Mouse (Mus musculus): ENCODE results near the gene Mpig6b. TPM values are rescaled to one million over a fixed set of nuclear protein-coding genes. Genes with fewer than 3 reads are reported as not detected.

Gene Mpig6b
- polyA plus RNA-seq, 2 experiments = 0.45 to 1.3 TPM

DNA sequence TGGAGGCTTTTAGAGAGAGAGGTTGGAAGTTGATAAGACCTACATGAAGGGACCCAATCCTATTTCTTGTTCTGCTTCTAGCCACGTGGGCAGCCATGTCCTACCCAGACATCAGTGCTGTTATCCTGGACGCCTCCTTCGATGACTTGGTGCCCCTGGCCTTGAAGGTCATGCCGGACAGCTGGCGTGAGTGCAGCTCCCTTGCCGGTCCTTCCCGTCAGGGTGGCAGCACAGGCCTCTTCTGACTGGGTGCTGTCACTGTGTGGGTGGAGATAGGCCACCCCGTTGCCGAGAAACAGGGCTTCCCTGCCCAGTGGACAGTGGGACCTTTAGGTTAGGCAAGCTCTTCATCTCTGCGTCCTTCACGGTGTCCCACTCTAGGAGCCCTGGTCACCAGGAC, 35.2 kb upstream of the Mpig6b start:
- Histone ChIP-seq H3K4me2 (replicated peaks; ENCODE audit: low read depth, low read length, severe bottlenecking) (no peak overlapping the region), H3K36me3 (ENCODE audit: control insufficient read depth, insufficient read depth, low read length) (peaks cover 78% of the 10 kb centered on the region), H3K4me1 (ENCODE audit: control insufficient read depth, insufficient read depth, low read length) (0 out of 2 replicates have a peak, but pooled peaks cover 2% of the 10 kb centered on the region), H3K9me3 (ENCODE audit: control insufficient read depth, low read length) (no peaks in the 10 kb centered on the region), H3K4me3 (replicated peaks; ENCODE audit: low read length) (no peak overlapping the region), H3K27me3 (ENCODE audit: control insufficient read depth, insufficient read depth, low read length) (no peaks in the 10 kb centered on the region), H3K27ac (replicated peaks; ENCODE audit: low read depth, low read length) (no peak overlapping the region), H3K9ac (ENCODE audit: low read depth, low read length, severe bottlenecking) (no peak overlapping the region)
- DNase-seq (ENCODE audit: low spot score) (no peak), ATAC-seq (ENCODE audit: low FRiP score, low read depth) (no peak)
- WGBS = 88% methylated on average over 11 of the region's 11 CpGs
- no peak for TF ChIP-seq POLR2A (IDR thresholded peaks at IDR 0.05; ENCODE audit: borderline replicate concordance, extremely low read depth, insufficient read depth, insufficient read length)

DNA sequence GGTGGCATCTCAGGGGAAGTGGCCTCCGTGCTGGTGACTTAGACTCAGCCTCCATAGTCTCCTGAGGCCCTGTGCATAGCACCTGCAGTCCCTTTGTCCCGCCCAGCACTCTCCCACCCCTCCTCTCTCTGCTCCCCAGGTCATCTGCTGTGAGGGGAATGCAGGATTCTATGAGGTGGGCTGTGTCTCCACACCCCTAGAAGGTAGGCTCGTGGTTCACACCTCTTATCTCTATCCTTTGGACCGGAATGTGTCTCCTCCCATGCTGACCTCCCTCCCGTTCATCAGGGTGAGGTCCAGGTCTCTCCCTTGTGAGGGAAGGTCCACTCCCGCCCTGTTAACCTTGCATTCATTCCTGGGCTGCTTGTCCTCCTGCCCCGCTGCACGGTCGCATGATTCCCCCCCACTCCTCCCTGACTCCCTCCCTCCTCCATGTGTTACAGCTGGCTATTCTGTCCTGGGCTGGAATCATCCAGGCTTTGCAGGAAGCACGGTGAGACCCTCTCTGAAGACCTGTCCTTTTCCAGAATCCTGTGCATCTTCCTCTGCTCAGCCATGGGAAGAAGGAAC, 34.3 kb upstream of the Mpig6b start:
- DNase-seq (ENCODE audit: low spot score) (no peak), ATAC-seq (ENCODE audit: low FRiP score, low read depth) (no peak)
- Histone ChIP-seq H3K4me3 (replicated peaks; ENCODE audit: low read length) (no peak overlapping the region), H3K4me1 (ENCODE audit: control insufficient read depth, insufficient read depth, low read length) (no peaks in the 10 kb centered on the region), H3K9me3 (ENCODE audit: control insufficient read depth, low read length) (no peaks in the 10 kb centered on the region), H3K36me3 (ENCODE audit: control insufficient read depth, insufficient read depth, low read length) (peaks cover 84% of the 10 kb centered on the region), H3K9ac (ENCODE audit: low read depth, low read length, severe bottlenecking) (no peak overlapping the region), H3K27ac (replicated peaks; ENCODE audit: low read depth, low read length) (no peak overlapping the region), H3K27me3 (ENCODE audit: control insufficient read depth, insufficient read depth, low read length) (no peaks in the 10 kb centered on the region), H3K4me2 (replicated peaks; ENCODE audit: low read depth, low read length, severe bottlenecking) (no peak overlapping the region)
- TF ChIP-seq POLR2A (IDR thresholded peaks at IDR 0.05; ENCODE audit: borderline replicate concordance, extremely low read depth, insufficient read depth, insufficient read length) = no peak
- 77% methylated on average over 10 of the region's 10 CpGs for WGBS

DNA sequence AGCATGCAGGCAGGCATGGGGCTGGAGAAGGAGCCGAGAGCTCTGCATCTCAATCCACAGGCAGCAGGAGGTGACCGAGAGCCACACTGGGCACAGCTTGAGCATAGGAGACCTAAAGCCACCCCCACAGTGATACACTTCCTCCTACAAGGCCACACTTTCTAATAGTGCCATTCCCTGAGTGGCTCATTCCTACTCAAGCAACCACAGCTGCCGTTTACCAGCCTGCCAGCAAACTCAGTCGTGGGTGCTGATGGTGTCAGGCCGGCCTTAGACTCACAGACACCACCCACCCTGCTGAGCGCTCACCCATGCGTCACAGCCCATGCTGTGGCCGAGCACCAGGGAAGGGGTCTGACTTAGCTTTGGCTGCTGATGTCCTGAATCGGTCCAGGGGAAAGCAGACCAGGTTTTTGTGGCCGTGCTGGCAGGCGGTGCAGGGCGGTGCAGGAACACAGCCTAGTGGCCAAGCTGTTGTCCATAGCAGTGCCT, 31.2 kb upstream of the Mpig6b start:
- no peak overlapping the region for H3K27ac ChIP-seq (replicated peaks; ENCODE audit: low read depth, low read length)
- 88% methylated on average over 12 of the region's 12 CpGs for WGBS
- H3K9ac ChIP-seq (ENCODE audit: low read depth, low read length, severe bottlenecking) = no peak overlapping the region

DNA sequence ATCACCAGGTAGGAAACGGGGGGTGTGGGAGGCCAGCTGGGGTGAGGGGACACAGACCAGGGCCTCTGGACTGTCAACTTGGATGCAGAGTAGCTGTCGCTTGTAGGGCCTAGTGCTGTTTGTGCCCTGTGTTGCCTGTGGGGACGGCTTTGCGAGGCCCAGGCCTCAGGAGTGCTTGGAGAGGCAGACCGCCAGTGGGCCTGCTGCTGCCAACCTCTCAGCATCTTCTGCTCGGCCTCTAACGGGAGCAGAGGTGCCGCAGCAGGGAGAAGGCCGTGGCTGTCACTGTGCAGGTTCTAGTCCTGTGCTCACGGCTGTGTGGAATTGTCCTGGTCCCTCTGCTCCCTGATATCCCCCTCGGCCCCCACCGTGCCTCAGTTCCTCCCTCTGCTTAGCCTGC, 30.6 kb upstream of the Mpig6b start:
- no peaks in the 10 kb centered on the region for H3K4me1 ChIP-seq (ENCODE audit: control insufficient read depth, insufficient read depth, low read length)
- TF ChIP-seq POLR2A (IDR thresholded peaks at IDR 0.05; ENCODE audit: borderline replicate concordance, extremely low read depth, insufficient read depth, insufficient read length) = no peak
- whole genome bisulfite sequencing = 89% methylated on average over 12 of the region's 12 CpGs
- no peak overlapping the region for H3K4me2 ChIP-seq (replicated peaks; ENCODE audit: low read depth, low read length, severe bottlenecking)
- no peaks in the 10 kb centered on the region for H3K27me3 ChIP-seq (ENCODE audit: control insufficient read depth, insufficient read depth, low read length)
- no peaks in the 10 kb centered on the region for H3K9me3 ChIP-seq (ENCODE audit: control insufficient read depth, low read length)
- DNase-seq (ENCODE audit: low spot score) (no peak), ATAC-seq (ENCODE audit: low FRiP score, low read depth) (no peak)
- peaks cover 95% of the 10 kb centered on the region for H3K36me3 ChIP-seq (ENCODE audit: control insufficient read depth, insufficient read depth, low read length)
- H3K4me3 ChIP-seq (replicated peaks; ENCODE audit: low read length) = no peak overlapping the region
- H3K27ac ChIP-seq (replicated peaks; ENCODE audit: low read depth, low read length) = no peak overlapping the region
- H3K9ac ChIP-seq (ENCODE audit: low read depth, low read length, severe bottlenecking) = no peak overlapping the region

More for the DNA sequence above, 31.2 kb upstream of the Mpig6b start:
- TF ChIP-seq POLR2A (IDR thresholded peaks at IDR 0.05; ENCODE audit: borderline replicate concordance, extremely low read depth, insufficient read depth, insufficient read length) = no peak
- DNase-seq (ENCODE audit: low spot score) (no peak), ATAC-seq (ENCODE audit: low FRiP score, low read depth) (no peak)
- no peak overlapping the region for H3K4me3 ChIP-seq (replicated peaks; ENCODE audit: low read length)
- peaks cover 96% of the 10 kb centered on the region for H3K36me3 ChIP-seq (ENCODE audit: control insufficient read depth, insufficient read depth, low read length)
- no peaks in the 10 kb centered on the region for H3K9me3 ChIP-seq (ENCODE audit: control insufficient read depth, low read length)
- no peaks in the 10 kb centered on the region for H3K27me3 ChIP-seq (ENCODE audit: control insufficient read depth, insufficient read depth, low read length)
- no peak overlapping the region for H3K4me2 ChIP-seq (replicated peaks; ENCODE audit: low read depth, low read length, severe bottlenecking)
- no peaks in the 10 kb centered on the region for H3K4me1 ChIP-seq (ENCODE audit: control insufficient read depth, insufficient read depth, low read length)

DNA sequence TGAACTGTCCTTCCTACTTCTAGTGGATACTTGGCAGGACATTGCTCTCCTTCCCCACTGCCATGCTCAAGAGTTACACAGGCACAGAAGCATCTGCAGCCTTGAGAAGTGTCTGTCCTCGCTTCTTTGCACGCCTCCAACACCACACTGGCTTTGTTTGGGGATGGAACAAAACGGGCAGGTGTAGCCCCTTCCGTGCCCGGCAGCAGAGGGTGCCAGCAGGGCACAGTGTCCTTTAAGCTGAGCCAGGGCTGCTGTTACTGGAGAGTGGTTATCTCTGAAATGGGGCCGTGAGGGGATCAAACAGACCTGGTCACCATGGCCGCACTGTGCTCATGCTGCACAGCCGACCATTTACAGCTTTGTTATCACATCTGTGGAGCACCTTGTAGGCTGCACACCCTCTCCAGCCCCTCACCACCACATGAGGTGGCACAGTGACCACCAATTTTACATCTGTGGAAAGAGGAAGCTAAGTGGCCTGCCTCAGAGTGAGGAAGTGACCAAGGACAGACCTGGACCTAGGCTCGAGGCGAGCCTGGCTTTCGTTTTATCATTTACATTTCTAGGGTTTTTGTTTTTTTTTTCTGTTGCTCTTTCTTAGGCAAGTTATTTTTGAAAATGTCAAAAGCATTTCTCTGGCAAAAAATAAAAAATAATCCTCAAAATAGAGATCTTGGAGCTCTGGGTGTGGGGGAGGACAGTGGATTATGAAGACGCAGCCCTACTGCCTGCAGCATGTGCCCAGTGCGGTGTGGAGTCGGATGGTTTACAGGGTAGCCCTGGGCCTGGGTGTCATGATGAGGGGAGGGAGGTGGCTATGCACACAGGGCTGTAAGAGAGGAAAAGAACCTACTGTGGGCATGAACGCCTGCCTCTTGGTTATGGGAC, 28.7 kb upstream of the Mpig6b start:
- H3K27ac ChIP-seq (replicated peaks; ENCODE audit: low read depth, low read length) = no peak overlapping the region
- no peaks in the 10 kb centered on the region for H3K27me3 ChIP-seq (ENCODE audit: control insufficient read depth, insufficient read depth, low read length)
- H3K4me2 ChIP-seq (replicated peaks; ENCODE audit: low read depth, low read length, severe bottlenecking) = no peak overlapping the region
- no peaks in the 10 kb centered on the region for H3K9me3 ChIP-seq (ENCODE audit: control insufficient read depth, low read length)
- DNase-seq (ENCODE audit: low spot score) (no peak), ATAC-seq (ENCODE audit: low FRiP score, low read depth) (no peak)
- no peak overlapping the region for H3K9ac ChIP-seq (ENCODE audit: low read depth, low read length, severe bottlenecking)
- no peak for TF ChIP-seq POLR2A (IDR thresholded peaks at IDR 0.05; ENCODE audit: borderline replicate concordance, extremely low read depth, insufficient read depth, insufficient read length)
- H3K4me3 ChIP-seq (replicated peaks; ENCODE audit: low read length) = no peak overlapping the region
- WGBS = 89% methylated on average over 15 of the region's 15 CpGs
- H3K4me1 ChIP-seq (ENCODE audit: control insufficient read depth, insufficient read depth, low read length) = peaks cover 9% of the 10 kb centered on the region
- H3K36me3 ChIP-seq (ENCODE audit: control insufficient read depth, insufficient read depth, low read length) = peaks cover 86% of the 10 kb centered on the region
